Mouse (Mus musculus): ENCODE results near the gene Traf3. TPM values are rescaled to one million over a fixed set of nuclear protein-coding genes. Genes with fewer than 3 reads are reported as not detected.

Traf3 gene
- polyA plus RNA-seq, 1 experiment from 2014 or later = 22.1 TPM

GRCm38 (mm10) chr12:111203945-111204344, 37.8 kb downstream of the Traf3 start:
- ATAC-seq (ENCODE audit: low read depth) = no peak
- H3K4me3 ChIP-seq (ENCODE audit: low read depth, low read length) = no peak overlapping the region
- no peaks in the 10 kb centered on the region for H3K9me3 ChIP-seq (ENCODE audit: control insufficient read depth, low read length)
- no peaks in the 10 kb centered on the region for H3K27me3 ChIP-seq (ENCODE audit: control insufficient read depth, insufficient read depth, low read length)
- H3K4me1 ChIP-seq (ENCODE audit: control insufficient read depth, insufficient read depth, low read length) = peaks cover 4% of the 10 kb centered on the region; the same call in 1 of the 2 replicates
- no peak overlapping the region for H3K27ac ChIP-seq (ENCODE audit: low read depth, low read length)
- H3K36me3 ChIP-seq (ENCODE audit: control insufficient read depth, insufficient read depth, low read length) = no peaks in the 10 kb centered on the region
- no peak overlapping the region for H3K9ac ChIP-seq (replicated peaks; ENCODE audit: low read depth, low read length)
- 34% methylated on average over 3 of the region's 3 CpGs for whole genome bisulfite sequencing
- no peak overlapping the region for H3K4me2 ChIP-seq (ENCODE audit: low read depth, low read length)

- Histone ChIP-seq H3K4me1 (ENCODE audit: control insufficient read depth, insufficient read depth, low read length) (peaks cover 4% of the 10 kb centered on the region; the same call in 1 of the 2 replicates), H3K36me3 (ENCODE audit: control insufficient read depth, insufficient read depth, low read length) (no peaks in the 10 kb centered on the region), H3K4me3 (ENCODE audit: low read depth, low read length) (no peak overlapping the region), H3K27me3 (ENCODE audit: control insufficient read depth, insufficient read depth, low read length) (no peaks in the 10 kb centered on the region), H3K27ac (ENCODE audit: low read depth, low read length) (no peak overlapping the region), H3K9me3 (ENCODE audit: control insufficient read depth, low read length) (no peaks in the 10 kb centered on the region), H3K4me2 (ENCODE audit: low read depth, low read length) (no peak overlapping the region), H3K9ac (replicated peaks; ENCODE audit: low read depth, low read length) (no peak overlapping the region)
- WGBS = 85% methylated on average over 3 of the region's 3 CpGs
- no peak for ATAC-seq (ENCODE audit: low read depth)
These were observed 41.5 kb downstream of the Traf3 start for GRCm38 (mm10) chr12:111207641-111208040.

GRCm38 (mm10) chr12:111211729-111212128, 45.6 kb downstream of the Traf3 start:
- H3K27ac ChIP-seq (ENCODE audit: low read depth, low read length) = no peak overlapping the region
- no peaks in the 10 kb centered on the region for H3K9me3 ChIP-seq (ENCODE audit: control insufficient read depth, low read length)
- ATAC-seq (ENCODE audit: low read depth) = no peak
- no peaks in the 10 kb centered on the region for H3K4me1 ChIP-seq (ENCODE audit: control insufficient read depth, insufficient read depth, low read length)
- H3K27me3 ChIP-seq (ENCODE audit: control insufficient read depth, insufficient read depth, low read length) = no peaks in the 10 kb centered on the region
- 69% methylated on average over 5 of the region's 5 CpGs for WGBS
- H3K9ac ChIP-seq (replicated peaks; ENCODE audit: low read depth, low read length) = no peak overlapping the region
- no peaks in the 10 kb centered on the region for H3K36me3 ChIP-seq (ENCODE audit: control insufficient read depth, insufficient read depth, low read length)
- no peak overlapping the region for H3K4me3 ChIP-seq (ENCODE audit: low read depth, low read length)
- H3K4me2 ChIP-seq (ENCODE audit: low read depth, low read length) = no peak overlapping the region

GRCm38 (mm10) chr12:111218867-111219266, 52.7 kb downstream of the Traf3 start:
- 98% methylated on average over 6 of the region's 6 CpGs for WGBS
- Histone ChIP-seq H3K36me3 (ENCODE audit: control insufficient read depth, insufficient read depth, low read length) (0 out of 2 replicates have a peak, but pooled peaks cover 10% of the 10 kb centered on the region), H3K4me2 (ENCODE audit: low read depth, low read length) (no peak overlapping the region), H3K9ac (replicated peaks; ENCODE audit: low read depth, low read length) (no peak overlapping the region), H3K9me3 (ENCODE audit: control insufficient read depth, low read length) (no peaks in the 10 kb centered on the region), H3K4me3 (ENCODE audit: low read depth, low read length) (no peak overlapping the region), H3K27ac (ENCODE audit: low read depth, low read length) (no peak overlapping the region), H3K27me3 (ENCODE audit: control insufficient read depth, insufficient read depth, low read length) (no peaks in the 10 kb centered on the region), H3K4me1 (ENCODE audit: control insufficient read depth, insufficient read depth, low read length) (no peaks in the 10 kb centered on the region)
- ATAC-seq (ENCODE audit: low read depth) = no peak

GRCm38 (mm10) chr12:111225197-111225780, 59.1 kb downstream of the Traf3 start:
- H3K27ac ChIP-seq (ENCODE audit: low read depth, low read length) = no peak overlapping the region
- H3K4me2 ChIP-seq (ENCODE audit: low read depth, low read length) = no peak overlapping the region
- H3K4me3 ChIP-seq (ENCODE audit: low read depth, low read length) = no peak overlapping the region
- no peak overlapping the region for H3K9ac ChIP-seq (replicated peaks; ENCODE audit: low read depth, low read length)
- H3K36me3 ChIP-seq (ENCODE audit: control insufficient read depth, insufficient read depth, low read length) = 0 out of 2 replicates have a peak, but pooled peaks cover 10% of the 10 kb centered on the region
- H3K27me3 ChIP-seq (ENCODE audit: control insufficient read depth, insufficient read depth, low read length) = no peaks in the 10 kb centered on the region
- ATAC-seq (ENCODE audit: low read depth) = no peak
- 84% methylated on average over 10 of the region's 10 CpGs for WGBS
- H3K9me3 ChIP-seq (ENCODE audit: control insufficient read depth, low read length) = no peaks in the 10 kb centered on the region
- no peaks in the 10 kb centered on the region for H3K4me1 ChIP-seq (ENCODE audit: control insufficient read depth, insufficient read depth, low read length)

- Histone ChIP-seq H3K9me3 (ENCODE audit: control insufficient read depth, low read length) (no peaks in the 10 kb centered on the region), H3K4me2 (ENCODE audit: low read depth, low read length) (no peak overlapping the region), H3K9ac (replicated peaks; ENCODE audit: low read depth, low read length) (no peak overlapping the region), H3K27ac (ENCODE audit: low read depth, low read length) (no peak overlapping the region), H3K4me3 (ENCODE audit: low read depth, low read length) (no peak overlapping the region), H3K36me3 (ENCODE audit: control insufficient read depth, insufficient read depth, low read length) (0 out of 2 replicates have a peak, but pooled peaks cover under 1% of the 10 kb centered on the region), H3K27me3 (ENCODE audit: control insufficient read depth, insufficient read depth, low read length) (no peaks in the 10 kb centered on the region), H3K4me1 (ENCODE audit: control insufficient read depth, insufficient read depth, low read length) (no peaks in the 10 kb centered on the region)
- no peak for ATAC-seq (ENCODE audit: low read depth)
- WGBS = 83% methylated on average over 4 of the region's 4 CpGs
These were observed 61.2 kb downstream of the Traf3 start for GRCm38 (mm10) chr12:111227410-111227809.

- no peak for ATAC-seq (ENCODE audit: low read depth)
- H3K4me3 ChIP-seq (ENCODE audit: low read depth, low read length) = no peak overlapping the region
- no peak overlapping the region for H3K4me2 ChIP-seq (ENCODE audit: low read depth, low read length)
- H3K27ac ChIP-seq (ENCODE audit: low read depth, low read length) = no peak overlapping the region
- WGBS = 95% methylated on average over 5 of the region's 5 CpGs
- no peaks in the 10 kb centered on the region for H3K36me3 ChIP-seq (ENCODE audit: control insufficient read depth, insufficient read depth, low read length)
- H3K27me3 ChIP-seq (ENCODE audit: control insufficient read depth, insufficient read depth, low read length) = no peaks in the 10 kb centered on the region
- no peaks in the 10 kb centered on the region for H3K4me1 ChIP-seq (ENCODE audit: control insufficient read depth, insufficient read depth, low read length)
- no peaks in the 10 kb centered on the region for H3K9me3 ChIP-seq (ENCODE audit: control insufficient read depth, low read length)
- no peak overlapping the region for H3K9ac ChIP-seq (replicated peaks; ENCODE audit: low read depth, low read length)
These were observed 62.3 kb downstream of the Traf3 start for GRCm38 (mm10) chr12:111228488-111228887.

- no peak overlapping the region for H3K4me2 ChIP-seq (ENCODE audit: low read depth, low read length)
- no peaks in the 10 kb centered on the region for H3K36me3 ChIP-seq (ENCODE audit: control insufficient read depth, insufficient read depth, low read length)
- H3K9ac ChIP-seq (replicated peaks; ENCODE audit: low read depth, low read length) = no peak overlapping the region
- ATAC-seq (ENCODE audit: low read depth) = no peak
- H3K4me1 ChIP-seq (ENCODE audit: control insufficient read depth, insufficient read depth, low read length) = no peaks in the 10 kb centered on the region
- WGBS = 97% methylated on average over 2 of the region's 2 CpGs
- no peak overlapping the region for H3K4me3 ChIP-seq (ENCODE audit: low read depth, low read length)
- no peak overlapping the region for H3K27ac ChIP-seq (ENCODE audit: low read depth, low read length)
- no peaks in the 10 kb centered on the region for H3K27me3 ChIP-seq (ENCODE audit: control insufficient read depth, insufficient read depth, low read length)
- no peaks in the 10 kb centered on the region for H3K9me3 ChIP-seq (ENCODE audit: control insufficient read depth, low read length)
These were observed 64.6 kb downstream of the Traf3 start for GRCm38 (mm10) chr12:111230793-111231192.

- no peaks in the 10 kb centered on the region for H3K9me3 ChIP-seq (ENCODE audit: control insufficient read depth, low read length)
- no peak overlapping the region for H3K9ac ChIP-seq (replicated peaks; ENCODE audit: low read depth, low read length)
- no peak overlapping the region for H3K27ac ChIP-seq (ENCODE audit: low read depth, low read length)
- no peak for ATAC-seq (ENCODE audit: low read depth)
- no peaks in the 10 kb centered on the region; the same call in 1 of the 2 replicates for H3K36me3 ChIP-seq (ENCODE audit: control insufficient read depth, insufficient read depth, low read length)
- H3K4me2 ChIP-seq (ENCODE audit: low read depth, low read length) = no peak overlapping the region
- no peaks in the 10 kb centered on the region for H3K27me3 ChIP-seq (ENCODE audit: control insufficient read depth, insufficient read depth, low read length)
- H3K4me1 ChIP-seq (ENCODE audit: control insufficient read depth, insufficient read depth, low read length) = 0 out of 2 replicates have a peak, but pooled peaks cover 3% of the 10 kb centered on the region
- no peak overlapping the region for H3K4me3 ChIP-seq (ENCODE audit: low read depth, low read length)
- 88% methylated on average over 4 of the region's 4 CpGs for WGBS
These were observed 67.6 kb downstream of the Traf3 start for GRCm38 (mm10) chr12:111233798-111234197.

Data from neural tube, embryonic 14.5 days (tissue).